In genomic region chrX:93903209-93903608, GRCm38 (mm10) we compare ENCODE assay signal across 26 mouse cellular contexts.
DNase-seq lines count a peak whose midpoint lies in the region; ATAC-seq and TF ChIP-seq lines count a peak whose summit lies in the region.
"Had no signal": no experiment of that assay in that cellular context is flagged by ENCODE, and none has a peak within 500 bp of the region (broad histone marks: within the 10 kb centered on the region; RNA-seq: fewer than 3 reads in every experiment).

No protein-coding gene starts in this region.

- H3K4me2 ChIP-seq in liver, embryonic 13.5 days: no peak overlapping the region
- H3K4me2 ChIP-seq in liver, embryonic 11.5 days: no peak overlapping the region
- H3K4me2 ChIP-seq: heart, embryonic 12.5 days; heart, embryonic 15.5 days; hindbrain, embryonic 13.5 days had no signal

- no peaks in the 10 kb centered on the region for H3K79me2 ChIP-seq in MEL (ENCODE audit: control insufficient read depth, insufficient read depth, low read length, poor library complexity)

- TF ChIP-seq CTCF in MEL (IDR thresholded peaks at IDR 0.05 in 2 of 3, conservative IDR thresholded peaks at IDR 0.05 in 1 of 3; ENCODE audit: control insufficient read depth in 1 of 3, insufficient read depth in 1 of 3, low read depth in 2 of 3, low read length in 3 of 3, poor library complexity in 1 of 3, severe bottlenecking in 1 of 3): no peak

- peaks cover 31% of the 10 kb centered on the region for H3K4me1 ChIP-seq in liver, embryonic 13.5 days (replicated peaks)
- no peaks in the 10 kb centered on the region for H3K4me1 ChIP-seq in liver, embryonic 11.5 days (replicated peaks; ENCODE audit: control insufficient read depth, insufficient read depth, low read length)
- H3K4me1 ChIP-seq in MEL (ENCODE audit: control insufficient read depth in 1 of 2, insufficient read depth in 2 of 2, low read length in 2 of 2): peaks cover 5 to 10% of the 10 kb centered on the region in 2 experiments
- H3K4me1 ChIP-seq: forebrain, embryonic 10.5 days; heart, embryonic 12.5 days; heart, embryonic 15.5 days; hindbrain, embryonic 10.5 days; hindbrain, embryonic 13.5 days had no signal

- no peaks in the 10 kb centered on the region for H3K27me3 ChIP-seq in liver, embryonic 13.5 days
- H3K27me3 ChIP-seq in liver, embryonic 11.5 days (replicated peaks; ENCODE audit: control insufficient read depth, insufficient read depth, low read length): 0 out of 2 replicates have a peak, but pooled peaks cover 3% of the 10 kb centered on the region
- H3K27me3 ChIP-seq in MEL (ENCODE audit: control insufficient read depth in 1 of 2, insufficient read depth in 2 of 2, low read length in 2 of 2): no peaks in the 10 kb centered on the region
- H3K27me3 ChIP-seq: heart, embryonic 15.5 days; hindbrain, embryonic 13.5 days had no signal

- no peak for DNase-seq in liver, embryonic 13.5 days
- no peak for DNase-seq in liver, embryonic 11.5 days (ENCODE audit: low spot score)
- DNase-seq in MEL (ENCODE audit: low read depth, low spot score): peak; percentile 5
- DNase-seq in B cell, adult 2 months: no peak
- no peak for DNase-seq in gastrocnemius, postnatal 4 days (ENCODE audit: low spot score in 2 of 2)
- DNase-seq: adrenal gland, postnatal 10 days; adrenal gland, postnatal 36 days; cerebellum, adult 18-20 months; cerebellum, adult 9-10 months; cerebellum, postnatal 14 days; forebrain, postnatal 0 days; gastrocnemius, adult 2 months; gastrocnemius, postnatal 14 days; heart, adult 18-20 months; heart, postnatal 10 days; heart, postnatal 36 days had no signal

- no peaks in the 10 kb centered on the region for H3K9me3 ChIP-seq in liver, embryonic 13.5 days (replicated peaks)
- H3K9me3 ChIP-seq in liver, embryonic 11.5 days (ENCODE audit: control insufficient read depth, low read length): no peaks in the 10 kb centered on the region
- no peaks in the 10 kb centered on the region for H3K9me3 ChIP-seq in MEL (replicated peaks; ENCODE audit: insufficient read depth, low read length)
- H3K9me3 ChIP-seq: forebrain, embryonic 10.5 days; heart, embryonic 12.5 days; heart, embryonic 15.5 days; hindbrain, embryonic 10.5 days; hindbrain, embryonic 13.5 days had no signal

- H3K4me3 ChIP-seq in liver, embryonic 13.5 days (replicated peaks): no peak overlapping the region
- no peak overlapping the region for H3K4me3 ChIP-seq in liver, embryonic 11.5 days (ENCODE audit: low read depth, low read length)
- no peak overlapping the region for H3K4me3 ChIP-seq in MEL (ENCODE audit: control insufficient read depth in 1 of 2, insufficient read depth in 1 of 2, low read depth in 2 of 2, low read length in 2 of 2)
- H3K4me3 ChIP-seq: forebrain, embryonic 10.5 days; gastrocnemius, adult 2 months; heart, embryonic 12.5 days; heart, embryonic 15.5 days; hindbrain, embryonic 10.5 days; hindbrain, embryonic 13.5 days had no signal

- H3K27ac ChIP-seq in liver, embryonic 13.5 days: no peak overlapping the region
- no peak overlapping the region for H3K27ac ChIP-seq in liver, embryonic 11.5 days (ENCODE audit: low read depth, low read length)
- H3K27ac ChIP-seq in MEL (ENCODE audit: control insufficient read depth, low read depth, low read length): no peak overlapping the region
- H3K27ac ChIP-seq: forebrain, embryonic 10.5 days; gastrocnemius, adult 2 months; heart, embryonic 15.5 days; hindbrain, embryonic 10.5 days; hindbrain, embryonic 13.5 days had no signal

- no peak for TF ChIP-seq RAD21 in MEL (IDR thresholded peaks at IDR 0.05; ENCODE audit: low read depth, low read length)

- H3K36me3 ChIP-seq in liver, embryonic 13.5 days: no peaks in the 10 kb centered on the region
- H3K36me3 ChIP-seq in liver, embryonic 11.5 days (ENCODE audit: control insufficient read depth, insufficient read depth, low read length): no peaks in the 10 kb centered on the region
- H3K36me3 ChIP-seq in MEL (ENCODE audit: control insufficient read depth in 1 of 2, insufficient read depth in 2 of 2, low read length in 2 of 2): peaks cover 0 to 12% of the 10 kb centered on the region in 2 experiments; a peak in 2 of 4 replicates
- H3K36me3 ChIP-seq: forebrain, embryonic 10.5 days; heart, embryonic 12.5 days; heart, embryonic 15.5 days; hindbrain, embryonic 10.5 days; hindbrain, embryonic 13.5 days had no signal

- peak; percentile 62; the same call in 1 of the 2 replicates for ATAC-seq in liver, embryonic 13.5 days (ENCODE audit: low read depth)
- ATAC-seq in liver, embryonic 11.5 days (replicated peaks; ENCODE audit: low FRiP score): no peak; the same call in 1 of the 2 replicates
- ATAC-seq in megakaryocyte progenitor cell, adult 5-6 weeks (replicated peaks; ENCODE audit: poor library complexity): 0 out of 2 replicates have a peak, but pooled peaks have one; percentile 29
- ATAC-seq: CD4-positive, CD25-positive, alpha-beta regulatory T cell, adult 4 months; forebrain, embryonic 14.5 days; forebrain, postnatal 0 days; hindbrain, embryonic 16.5 days; Patski had no signal

- TF ChIP-seq EP300 in MEL (IDR thresholded peaks at IDR 0.05; ENCODE audit: low read depth in 1 of 2, low read length in 2 of 2): 0 out of 4 replicates have a peak, but pooled peaks of 1 of the 2 experiments have one; percentile 16

- no peak for TF ChIP-seq POLR2A in MEL (IDR thresholded peaks at IDR 0.05; ENCODE audit: control insufficient read depth in 1 of 2, insufficient read depth in 1 of 2, low read depth in 1 of 2, low read length in 2 of 2, poor library complexity in 1 of 2)

- H3K9ac ChIP-seq in liver, embryonic 13.5 days: no peak overlapping the region
- no peak overlapping the region for H3K9ac ChIP-seq in liver, embryonic 11.5 days (ENCODE audit: low read depth, low read length)
- no peak overlapping the region for H3K9ac ChIP-seq in MEL (ENCODE audit: control insufficient read depth, low read depth, low read length, poor library complexity, severe bottlenecking)
- H3K9ac ChIP-seq: forebrain, postnatal 0 days; heart, embryonic 12.5 days; heart, embryonic 15.5 days; hindbrain, embryonic 13.5 days had no signal

TF ChIP-seq in MEL, 35 proteins besides CTCF, POLR2A, EP300 and RAD21:
- TF ChIP-seq TCF12 (IDR thresholded peaks at IDR 0.05; ENCODE audit: low read depth, low read length) (peak; percentile 39; the same call in 1 of the 2 replicates), GABPA (IDR thresholded peaks at IDR 0.05; ENCODE audit: low read depth, low read length) (no peak), GATA1 (IDR thresholded peaks at IDR 0.05; ENCODE audit: low read depth, low read length) (peak; percentile 38; the same call in 1 of the 2 replicates), MAFK (IDR thresholded peaks at IDR 0.05; ENCODE audit: borderline replicate concordance, low read depth, low read length) (no peak)
